Mouse (Mus musculus): ENCODE data around the gene Tbc1d30.

Tbc1d30 gene

GRCm38 (mm10) chr10:121262206-121262605 is 88.9 kb downstream of the Tbc1d30 start:
- no peak for DNase-seq

- DNase-seq: no peak
Measured at GRCm38 (mm10) chr10:121261036-121261592, 90.0 kb downstream of the Tbc1d30 start.

GRCm38 (mm10) chr10:121256115-121256825 is 94.8 kb downstream of the Tbc1d30 start:
- DNase-seq: peak; percentile 65

GRCm38 (mm10) chr10:121255465-121255864 is 95.6 kb downstream of the Tbc1d30 start:
- no peak for DNase-seq

GRCm38 (mm10) chr10:121254343-121254742 is 96.7 kb downstream of the Tbc1d30 start:
- DNase-seq: no peak

GRCm38 (mm10) chr10:121252781-121253180 is 98.3 kb downstream of the Tbc1d30 start:
- no peak for DNase-seq

GRCm38 (mm10) chr10:121251191-121251590 is 99.9 kb downstream of the Tbc1d30 start:
- no peak for DNase-seq

- no peak for DNase-seq
Measured at GRCm38 (mm10) chr10:121249820-121250219, 101.3 kb downstream of the Tbc1d30 start.

- no peak for DNase-seq
Measured at GRCm38 (mm10) chr10:121247545-121247944, 103.5 kb downstream of the Tbc1d30 start.

GRCm38 (mm10) chr10:121246971-121247370 is 104.1 kb downstream of the Tbc1d30 start:
- no peak for DNase-seq

GRCm38 (mm10) chr10:121243373-121244207 is 107.5 kb downstream of the Tbc1d30 start:
- no peak for DNase-seq

- no peak for DNase-seq
Measured at GRCm38 (mm10) chr10:121242596-121242995, 108.5 kb downstream of the Tbc1d30 start.

- no peak for DNase-seq
Measured at GRCm38 (mm10) chr10:121239065-121239464, 112.0 kb downstream of the Tbc1d30 start.

- DNase-seq: no peak
Measured at GRCm38 (mm10) chr10:121238551-121238950, 112.5 kb downstream of the Tbc1d30 start.

GRCm38 (mm10) chr10:121237377-121237776 is 113.7 kb downstream of the Tbc1d30 start:
- DNase-seq: no peak

GRCm38 (mm10) chr10:121235167-121235824 is 115.8 kb downstream of the Tbc1d30 start:
- DNase-seq: no peak

- no peak for DNase-seq
Measured at GRCm38 (mm10) chr10:121234476-121234875, 116.6 kb downstream of the Tbc1d30 start.

- DNase-seq: no peak
Measured at GRCm38 (mm10) chr10:121228422-121228953, 122.6 kb downstream of the Tbc1d30 start.

GRCm38 (mm10) chr10:121227988-121228409 is 123.1 kb downstream of the Tbc1d30 start:
- no peak for DNase-seq

GRCm38 (mm10) chr10:121227403-121227802 is 123.7 kb downstream of the Tbc1d30 start:
- no peak for DNase-seq

GRCm38 (mm10) chr10:121225636-121226035 is 125.4 kb downstream of the Tbc1d30 start:
- no peak for DNase-seq

GRCm38 (mm10) chr10:121222881-121223280 is 128.2 kb downstream of the Tbc1d30 start:
- DNase-seq: no peak

- no peak for DNase-seq
Measured at GRCm38 (mm10) chr10:121218616-121219015, 132.5 kb downstream of the Tbc1d30 start.
